Mouse (Mus musculus): ENCODE results near the gene Ttc7b. TPM values are rescaled to one million over a fixed set of nuclear protein-coding genes. Genes with fewer than 3 reads are reported as not detected.

Gene Ttc7b
- polyA plus RNA-seq, 1 experiment from 2014 or later = 4.0 TPM

- Histone ChIP-seq H3K4me3 (ENCODE audit: low read depth, low read length) (no peak overlapping the region), H3K4me2 (replicated peaks; ENCODE audit: low read depth) (no peak overlapping the region), H3K27ac (ENCODE audit: low read depth, low read length) (no peak overlapping the region), H3K27me3 (replicated peaks; ENCODE audit: control insufficient read depth, insufficient read depth, low read length) (no peaks in the 10 kb centered on the region), H3K9ac (ENCODE audit: low read depth, low read length) (no peak overlapping the region), H3K9me3 (ENCODE audit: control insufficient read depth) (no peaks in the 10 kb centered on the region), H3K36me3 (ENCODE audit: control insufficient read depth, insufficient read depth) (no peaks in the 10 kb centered on the region), H3K4me1 (replicated peaks; ENCODE audit: control insufficient read depth, insufficient read depth, low read length) (no peaks in the 10 kb centered on the region)
- 82% methylated on average over 6 of the region's 6 CpGs for WGBS
- TF ChIP-seq CTCF (IDR thresholded peaks at IDR 0.05; ENCODE audit: low read depth) = no peak
- ATAC-seq = no peak
Measured at GRCm38 (mm10) chr12:100420903-100421302, 99.7 kb downstream of the Ttc7b start.

DNA sequence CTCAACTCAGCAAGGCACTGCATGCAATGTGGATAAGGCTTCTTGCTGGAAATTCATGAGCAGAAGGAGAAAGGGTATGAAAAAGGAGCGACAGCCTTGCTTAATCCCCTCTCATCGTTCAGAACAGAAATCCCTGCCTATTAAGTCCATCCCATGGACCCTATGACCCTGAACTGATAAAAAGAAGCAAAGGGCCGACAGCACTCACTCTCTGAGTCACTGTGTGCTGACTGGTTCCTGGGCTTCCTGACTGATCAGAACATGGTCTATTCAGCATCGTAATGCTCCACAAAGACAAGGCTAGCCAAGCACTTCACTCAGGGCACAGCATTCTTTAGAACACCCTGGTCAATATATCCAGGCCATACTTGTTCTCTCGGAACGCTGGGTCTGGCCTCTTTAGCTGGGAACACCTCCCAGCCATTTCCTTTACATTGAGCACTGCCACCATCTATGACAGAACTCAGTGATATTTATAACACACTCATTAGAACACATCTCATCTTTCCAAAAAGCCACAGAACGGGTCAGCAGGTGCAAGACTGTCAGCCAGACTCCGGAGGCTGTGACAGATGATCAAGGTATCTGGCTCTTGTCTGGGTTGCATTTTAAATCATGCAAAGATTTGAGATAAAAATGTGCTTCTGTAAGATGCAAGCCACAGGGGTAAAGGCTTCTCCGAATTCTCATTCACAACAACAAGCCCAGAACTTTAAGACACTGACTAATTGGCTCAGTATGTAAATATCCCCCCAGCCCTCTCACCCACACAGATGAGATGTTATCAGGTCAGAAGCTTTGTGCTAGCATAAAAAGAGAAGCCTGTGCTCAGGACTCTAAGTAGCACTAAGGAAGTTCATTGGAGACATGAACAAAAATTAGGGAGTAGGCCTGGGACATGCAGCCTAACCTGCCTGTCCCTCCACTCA lies 100.4 kb downstream of the Ttc7b start:
- Histone ChIP-seq H3K27ac (ENCODE audit: low read depth, low read length) (no peak overlapping the region), H3K9me3 (ENCODE audit: control insufficient read depth) (no peaks in the 10 kb centered on the region), H3K4me1 (replicated peaks; ENCODE audit: control insufficient read depth, insufficient read depth, low read length) (no peaks in the 10 kb centered on the region), H3K4me2 (replicated peaks; ENCODE audit: low read depth) (no peak overlapping the region), H3K9ac (ENCODE audit: low read depth, low read length) (no peak overlapping the region), H3K4me3 (ENCODE audit: low read depth, low read length) (no peak overlapping the region), H3K27me3 (replicated peaks; ENCODE audit: control insufficient read depth, insufficient read depth, low read length) (no peaks in the 10 kb centered on the region), H3K36me3 (ENCODE audit: control insufficient read depth, insufficient read depth) (no peaks in the 10 kb centered on the region)
- WGBS = 60% methylated on average over 9 of the region's 9 CpGs
- no peak for TF ChIP-seq CTCF (IDR thresholded peaks at IDR 0.05; ENCODE audit: low read depth)
- ATAC-seq = 0 out of 2 replicates have a peak, but pooled peaks have one; percentile 46

GRCm38 (mm10) chr12:100415802-100416201 lies 104.8 kb downstream of the Ttc7b start:
- Histone ChIP-seq H3K4me1 (replicated peaks; ENCODE audit: control insufficient read depth, insufficient read depth, low read length) (no peaks in the 10 kb centered on the region), H3K36me3 (ENCODE audit: control insufficient read depth, insufficient read depth) (peaks cover 14% of the 10 kb centered on the region; the same call in 1 of the 2 replicates), H3K27ac (ENCODE audit: low read depth, low read length) (no peak overlapping the region), H3K4me3 (ENCODE audit: low read depth, low read length) (no peak overlapping the region), H3K27me3 (replicated peaks; ENCODE audit: control insufficient read depth, insufficient read depth, low read length) (no peaks in the 10 kb centered on the region), H3K9me3 (ENCODE audit: control insufficient read depth) (no peaks in the 10 kb centered on the region), H3K4me2 (replicated peaks; ENCODE audit: low read depth) (no peak overlapping the region), H3K9ac (ENCODE audit: low read depth, low read length) (no peak overlapping the region)
- ATAC-seq = no peak
- no peak for TF ChIP-seq CTCF (IDR thresholded peaks at IDR 0.05; ENCODE audit: low read depth)
- WGBS = 77% methylated on average over 6 of the region's 6 CpGs

- WGBS = 72% methylated on average over 14 of the region's 14 CpGs
- ATAC-seq = no peak
Measured at GRCm38 (mm10) chr12:100414717-100415398, 105.8 kb downstream of the Ttc7b start.

GRCm38 (mm10) chr12:100408714-100409113 lies 111.9 kb downstream of the Ttc7b start:
- H3K27ac ChIP-seq (ENCODE audit: low read depth, low read length) = no peak overlapping the region
- no peak overlapping the region for H3K4me3 ChIP-seq (ENCODE audit: low read depth, low read length)
- no peaks in the 10 kb centered on the region for H3K27me3 ChIP-seq (replicated peaks; ENCODE audit: control insufficient read depth, insufficient read depth, low read length)
- H3K9ac ChIP-seq (ENCODE audit: low read depth, low read length) = no peak overlapping the region
- H3K36me3 ChIP-seq (ENCODE audit: control insufficient read depth, insufficient read depth) = peaks cover 5% of the 10 kb centered on the region; the same call in 1 of the 2 replicates
- H3K4me2 ChIP-seq (replicated peaks; ENCODE audit: low read depth) = no peak overlapping the region
- no peak for TF ChIP-seq CTCF (IDR thresholded peaks at IDR 0.05; ENCODE audit: low read depth)
- no peak for ATAC-seq
- no peaks in the 10 kb centered on the region for H3K9me3 ChIP-seq (ENCODE audit: control insufficient read depth)
- no peaks in the 10 kb centered on the region for H3K4me1 ChIP-seq (replicated peaks; ENCODE audit: control insufficient read depth, insufficient read depth, low read length)
- 89% methylated on average over 11 of the region's 11 CpGs for WGBS

More at GRCm38 (mm10) chr12:100414717-100415398, 105.8 kb downstream of the Ttc7b start:
- peaks cover 14% of the 10 kb centered on the region; the same call in 1 of the 2 replicates for H3K36me3 ChIP-seq (ENCODE audit: control insufficient read depth, insufficient read depth)
- H3K27me3 ChIP-seq (replicated peaks; ENCODE audit: control insufficient read depth, insufficient read depth, low read length) = no peaks in the 10 kb centered on the region
- TF ChIP-seq CTCF (IDR thresholded peaks at IDR 0.05; ENCODE audit: low read depth) = no peak
- no peaks in the 10 kb centered on the region for H3K9me3 ChIP-seq (ENCODE audit: control insufficient read depth)
- H3K4me2 ChIP-seq (replicated peaks; ENCODE audit: low read depth) = no peak overlapping the region
- no peak overlapping the region for H3K27ac ChIP-seq (ENCODE audit: low read depth, low read length)
- H3K9ac ChIP-seq (ENCODE audit: low read depth, low read length) = no peak overlapping the region
- no peak overlapping the region for H3K4me3 ChIP-seq (ENCODE audit: low read depth, low read length)
- H3K4me1 ChIP-seq (replicated peaks; ENCODE audit: control insufficient read depth, insufficient read depth, low read length) = no peaks in the 10 kb centered on the region

GRCm38 (mm10) chr12:100408143-100408542 lies 112.5 kb downstream of the Ttc7b start:
- no peak for ATAC-seq
- Histone ChIP-seq H3K4me1 (replicated peaks; ENCODE audit: control insufficient read depth, insufficient read depth, low read length) (no peaks in the 10 kb centered on the region), H3K27ac (ENCODE audit: low read depth, low read length) (no peak overlapping the region), H3K9me3 (ENCODE audit: control insufficient read depth) (no peaks in the 10 kb centered on the region), H3K4me3 (ENCODE audit: low read depth, low read length) (no peak overlapping the region), H3K9ac (ENCODE audit: low read depth, low read length) (no peak overlapping the region), H3K36me3 (ENCODE audit: control insufficient read depth, insufficient read depth) (peaks cover 8% of the 10 kb centered on the region; the same call in 1 of the 2 replicates), H3K4me2 (replicated peaks; ENCODE audit: low read depth) (no peak overlapping the region), H3K27me3 (replicated peaks; ENCODE audit: control insufficient read depth, insufficient read depth, low read length) (no peaks in the 10 kb centered on the region)
- 77% methylated on average over 8 of the region's 8 CpGs for WGBS
- TF ChIP-seq CTCF (IDR thresholded peaks at IDR 0.05; ENCODE audit: low read depth) = no peak
